Mouse (Mus musculus) right cerebral cortex, postnatal 14 days (tissue): ENCODE results near the gene Rps6ka5.

Source experiments
- DNase-seq: peaks from one replicate; pipeline ENCODE4 v3.0.0; 2022

Gene Rps6ka5

GRCm38 (mm10) chr12:100726651-100727050 is at the start of gene Rps6ka5:
Rps6ka5 (minus strand) TSS chr12:100726983.
- DNase-seq = no peak

- no peak for DNase-seq
Measured at GRCm38 (mm10) chr12:100775911-100776581, 49.3 kb upstream of the Rps6ka5 start.

GRCm38 (mm10) chr12:100775291-100775690 is 48.5 kb upstream of the Rps6ka5 start:
- no peak for DNase-seq

- DNase-seq = no peak
Measured at GRCm38 (mm10) chr12:100774756-100775155, 48.0 kb upstream of the Rps6ka5 start.

- DNase-seq = peak; percentile 60
Measured at GRCm38 (mm10) chr12:100772230-100772984, 45.6 kb upstream of the Rps6ka5 start.

- DNase-seq = no peak
Measured at GRCm38 (mm10) chr12:100770765-100771164, 44.0 kb upstream of the Rps6ka5 start.

GRCm38 (mm10) chr12:100769871-100770270 is 43.1 kb upstream of the Rps6ka5 start:
- no peak for DNase-seq

- DNase-seq = no peak
Measured at GRCm38 (mm10) chr12:100764329-100765018, 37.7 kb upstream of the Rps6ka5 start.

GRCm38 (mm10) chr12:100762663-100763425 is 36.1 kb upstream of the Rps6ka5 start:
- DNase-seq = no peak

- no peak for DNase-seq
Measured at GRCm38 (mm10) chr12:100757427-100757826, 30.6 kb upstream of the Rps6ka5 start.

- DNase-seq = no peak
Measured at GRCm38 (mm10) chr12:100753716-100754115, 26.9 kb upstream of the Rps6ka5 start.

GRCm38 (mm10) chr12:100752977-100753376 is 26.2 kb upstream of the Rps6ka5 start:
- no peak for DNase-seq

- no peak for DNase-seq
Measured at GRCm38 (mm10) chr12:100742468-100742867, 15.7 kb upstream of the Rps6ka5 start.

- DNase-seq = no peak
Measured at GRCm38 (mm10) chr12:100740313-100740712, 13.5 kb upstream of the Rps6ka5 start.

GRCm38 (mm10) chr12:100739011-100739570 is 12.3 kb upstream of the Rps6ka5 start:
- no peak for DNase-seq

GRCm38 (mm10) chr12:100738498-100738897 is 11.7 kb upstream of the Rps6ka5 start:
- no peak for DNase-seq

GRCm38 (mm10) chr12:100735581-100735980 is 8.8 kb upstream of the Rps6ka5 start:
- no peak for DNase-seq

- DNase-seq = no peak
Measured at GRCm38 (mm10) chr12:100735156-100735555, 8.4 kb upstream of the Rps6ka5 start.

GRCm38 (mm10) chr12:100728646-100729485 is 2.1 kb upstream of the Rps6ka5 start:
- no peak for DNase-seq

- DNase-seq = no peak
Measured at GRCm38 (mm10) chr12:100727891-100728290, 1.1 kb upstream of the Rps6ka5 start.

- no peak for DNase-seq
Measured at GRCm38 (mm10) chr12:100725458-100725786, 1.4 kb downstream of the Rps6ka5 start.
